Mouse (Mus musculus) testis, adult 10 weeks (tissue): ENCODE results near the gene Gm2a. TPM values are rescaled to one million over a fixed set of nuclear protein-coding genes. Genes with fewer than 3 reads are reported as not detected.

Source experiments
- polyA plus RNA-seq: library from polyadenylated mRNA; stranded (reverse); fragments of 350-450 nt; fragmentation: Illumina TruSeq; extraction: RNeasy Lipid Tissue Mini Kit (QIAGEN cat#74804); gene quantifications from one replicate; pipeline ENCODE4 v1.2.3, GENCODE M21; 2014; ENCODE audit warnings: low read depth, low replicate concordance

Gene Gm2a
- 103 TPM for polyA plus RNA-seq

DNA sequence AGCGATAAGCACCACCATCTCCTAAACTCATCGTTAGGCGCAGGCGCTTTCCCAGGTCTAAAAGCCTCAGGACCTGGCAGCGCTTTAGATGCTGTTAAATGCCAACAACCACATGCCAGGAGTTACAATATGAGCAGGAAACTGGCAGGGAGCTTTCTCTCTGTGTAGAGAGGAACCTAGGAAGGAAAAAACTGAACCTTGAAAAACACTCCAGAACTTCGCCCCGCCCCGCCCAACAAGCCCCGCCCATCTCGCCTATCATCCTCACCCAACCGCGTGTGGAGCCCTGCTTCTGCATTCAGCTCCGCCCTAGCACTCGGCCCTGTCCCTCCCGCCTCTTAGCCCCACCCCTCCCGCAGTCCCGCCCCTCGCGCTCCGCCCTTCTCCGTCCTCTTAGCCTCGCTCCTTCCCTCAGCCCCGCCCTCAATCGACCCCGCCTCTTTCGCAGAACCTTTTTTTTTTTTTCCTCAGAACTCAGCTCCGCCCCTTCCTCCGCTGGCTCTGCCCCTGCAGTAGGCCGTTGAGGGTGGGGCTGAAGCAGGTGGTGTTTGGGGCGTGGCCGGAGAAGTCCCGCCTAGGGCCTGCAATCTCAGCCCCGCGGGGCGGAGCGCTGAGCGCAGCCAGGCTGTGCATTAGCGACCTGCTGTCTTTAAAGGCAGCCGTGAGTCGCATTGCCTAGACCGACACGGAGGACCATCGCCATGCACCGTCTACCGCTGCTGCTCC, at the start of gene Gm2a:
Gm2a (plus strand) TSS at position 653 of the 726 bp plus-strand sequence.

DNA sequence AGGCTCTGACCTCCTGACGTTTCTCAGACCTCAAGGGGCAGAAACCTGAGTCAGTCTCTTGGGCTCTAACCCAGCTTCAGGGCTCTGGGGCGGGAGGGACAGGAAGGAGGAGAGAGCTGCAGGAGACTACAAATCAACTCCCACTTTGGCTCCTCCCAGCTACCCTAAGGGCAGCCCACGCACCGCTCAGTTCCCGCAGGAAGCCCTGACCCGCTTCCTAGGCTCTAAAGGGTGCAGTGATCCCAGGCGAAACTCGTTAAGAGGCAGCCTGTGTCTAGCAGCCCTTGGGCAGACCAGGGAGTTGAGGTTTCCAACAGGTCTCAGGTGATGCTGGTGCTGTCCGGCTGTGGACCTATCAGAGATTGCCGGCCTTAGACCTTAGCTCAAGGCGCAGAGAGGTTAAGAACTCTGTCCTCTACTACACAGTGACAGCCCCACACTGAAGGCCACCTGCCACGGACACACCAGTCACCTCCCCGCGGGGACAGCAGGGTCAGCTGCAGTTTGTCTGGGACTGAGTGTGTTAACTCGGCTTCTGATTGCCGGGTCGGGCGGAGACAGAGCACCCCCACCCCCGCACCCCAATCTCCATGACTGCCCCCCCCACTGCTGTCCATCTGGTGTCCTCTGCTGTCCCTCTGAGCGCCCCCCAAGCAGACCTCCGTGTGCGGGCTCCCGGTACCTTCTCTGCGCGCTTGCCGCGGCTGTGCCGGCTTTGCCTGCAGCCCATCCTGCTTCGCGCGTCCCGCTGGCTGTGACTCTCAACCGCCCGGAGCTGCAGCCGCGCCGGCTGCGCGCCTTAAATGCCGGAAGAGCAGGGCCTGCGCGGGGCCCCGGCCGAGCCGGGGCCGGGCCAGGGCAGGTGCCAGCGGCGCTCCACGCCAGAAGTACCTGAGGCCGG, 20.3 kb upstream of the Gm2a start, which contains the start of gene Ccdc69:
Ccdc69 (minus strand) TSS at position 801 of the 901 bp plus-strand sequence.

DNA sequence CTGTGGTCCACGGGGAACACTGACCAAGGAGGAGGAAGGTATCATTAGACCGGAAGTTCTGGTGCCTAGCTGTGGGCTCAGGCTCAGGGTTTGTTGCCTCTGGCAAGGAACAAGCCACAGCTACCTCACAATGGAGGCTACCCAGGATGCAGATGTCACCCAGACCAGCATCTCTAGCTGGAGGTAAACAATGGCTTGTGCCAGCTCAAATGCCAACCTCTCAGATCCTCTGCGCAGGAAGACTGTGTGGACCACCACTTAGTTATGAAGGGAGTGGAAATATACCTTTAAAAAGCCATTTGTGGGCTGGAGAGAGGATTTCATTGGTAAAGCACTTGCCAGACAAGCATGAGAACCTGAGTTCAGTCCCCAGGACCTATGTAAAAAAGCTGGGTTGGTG, 53.7 kb downstream of the Gm2a start, which contains the start of gene Slc36a3:
Slc36a3 (minus strand) TSS at position 101 of the 400 bp plus-strand sequence.

Other genes with a start within 250 kb of the Gm2a start
- gene Lyrm7, start 237.2 kb upstream of the Gm2a start, polyA plus RNA-seq = 159 TPM
- 145 TPM for gene Hint1, start 231.7 kb upstream of the Gm2a start, polyA plus RNA-seq
- gene Gpx3, start 195.7 kb upstream of the Gm2a start, polyA plus RNA-seq = 8.6 TPM
- gene Tnip1, start 135.2 kb upstream of the Gm2a start, polyA plus RNA-seq = 0.70 TPM
- gene Anxa6, start 64.7 kb upstream of the Gm2a start, polyA plus RNA-seq = 1.3 TPM
- gene Ccdc69, start 20.0 kb upstream of the Gm2a start, polyA plus RNA-seq = 2.8 TPM
- 4.2 TPM for gene Slc36a3, start 53.6 kb downstream of the Gm2a start, polyA plus RNA-seq
- gene Slc36a2, start 87.0 kb downstream of the Gm2a start, polyA plus RNA-seq = 0.08 TPM
- gene Slc36a1, start 106.2 kb downstream of the Gm2a start, polyA plus RNA-seq = 1.3 TPM
- gene Fat2, start 238.4 kb downstream of the Gm2a start, polyA plus RNA-seq = 0.01 TPM